Mouse (Mus musculus) testis, adult 10 weeks (tissue): Measurements from ENCODE around the gene Slc27a1. TPM values are rescaled to one million over a fixed set of nuclear protein-coding genes. Genes with fewer than 3 reads are reported as not detected.

ENCODE experiments used
- polyA plus RNA-seq: library from polyadenylated mRNA; stranded (reverse); fragments of 350-450 nt; fragmentation: Illumina TruSeq; extraction: RNeasy Lipid Tissue Mini Kit (QIAGEN cat#74804); gene quantifications from one replicate; pipeline ENCODE4 v1.2.3, GENCODE M21; 2014; ENCODE audit warnings: low read depth, low replicate concordance

Gene Slc27a1
- polyA plus RNA-seq, result 2.4 TPM

DNA sequence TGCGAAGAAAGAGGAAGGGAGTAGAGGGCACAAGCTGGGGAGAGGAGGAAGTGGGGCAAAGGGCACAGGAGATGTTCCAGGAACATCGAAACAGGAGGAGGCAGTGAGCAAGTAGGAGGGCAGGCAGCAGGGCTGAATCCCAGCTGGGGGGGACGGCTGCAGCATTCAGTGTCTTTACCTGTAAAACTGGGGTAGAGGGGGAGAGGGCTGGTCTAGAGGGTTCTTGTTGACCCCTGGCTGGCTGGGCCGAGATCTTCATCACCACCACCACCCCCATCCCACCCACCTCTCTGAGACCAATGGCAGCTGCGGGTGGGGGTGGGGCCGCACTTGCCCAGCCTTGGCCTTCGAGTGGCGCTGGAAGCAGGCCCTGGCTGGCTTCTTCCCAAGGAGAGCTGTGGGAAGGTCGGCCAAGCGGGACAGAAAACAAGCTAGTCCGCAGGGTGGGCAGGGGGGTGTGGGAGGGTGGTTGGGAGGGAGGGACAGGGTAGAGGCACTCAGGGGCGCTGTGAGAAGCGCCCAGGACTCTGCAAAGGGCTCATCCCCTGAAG is at the start of gene Slc27a1:
Gene Slc27a1, plus strand, starts transcription at position 496 of the 551 bp plus-strand sequence.

DNA sequence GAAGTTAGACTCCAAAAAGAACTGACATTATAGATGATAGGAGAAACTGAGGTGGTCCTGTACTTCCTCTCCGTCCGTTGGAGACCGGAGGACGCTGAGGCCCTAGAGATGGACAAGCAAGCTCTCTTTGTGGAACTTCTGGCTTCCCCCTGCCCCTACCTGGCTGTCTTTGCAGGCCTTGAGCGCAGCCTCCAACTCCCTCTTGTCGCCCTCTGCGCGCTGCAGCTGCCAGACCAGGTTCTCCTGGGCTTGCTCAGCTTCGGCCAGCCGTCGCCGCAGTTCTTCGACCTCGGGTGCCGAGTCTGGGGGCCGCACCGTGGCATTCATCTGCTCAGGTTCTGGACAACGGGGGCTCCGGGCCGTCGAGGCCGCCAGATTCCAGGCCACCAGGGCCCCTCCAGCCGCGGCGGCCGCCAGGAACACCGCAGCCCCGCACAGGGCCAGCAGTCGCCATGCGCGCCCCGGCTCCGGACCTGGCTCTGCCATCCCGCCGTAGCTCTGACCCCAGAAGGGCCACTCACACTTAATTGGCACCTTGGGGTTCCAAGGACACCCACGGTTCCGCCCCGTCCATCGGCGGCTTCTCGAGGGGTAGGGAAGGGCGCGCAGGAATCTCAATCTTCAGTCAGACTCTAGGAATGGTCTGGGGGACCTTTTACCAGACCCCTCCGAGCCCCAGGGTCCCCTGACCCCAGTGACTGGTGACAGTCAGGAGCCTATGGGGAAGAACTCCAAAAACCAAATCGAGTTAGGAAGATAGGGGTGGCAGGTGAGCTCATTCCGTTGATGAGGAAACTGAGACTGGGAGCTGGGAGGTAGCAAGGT is 43.2 kb upstream of the Slc27a1 start, which contains the start of gene Ccdc194:
Gene Ccdc194, minus strand, starts transcription at position 486 of the 825 bp plus-strand sequence.

DNA sequence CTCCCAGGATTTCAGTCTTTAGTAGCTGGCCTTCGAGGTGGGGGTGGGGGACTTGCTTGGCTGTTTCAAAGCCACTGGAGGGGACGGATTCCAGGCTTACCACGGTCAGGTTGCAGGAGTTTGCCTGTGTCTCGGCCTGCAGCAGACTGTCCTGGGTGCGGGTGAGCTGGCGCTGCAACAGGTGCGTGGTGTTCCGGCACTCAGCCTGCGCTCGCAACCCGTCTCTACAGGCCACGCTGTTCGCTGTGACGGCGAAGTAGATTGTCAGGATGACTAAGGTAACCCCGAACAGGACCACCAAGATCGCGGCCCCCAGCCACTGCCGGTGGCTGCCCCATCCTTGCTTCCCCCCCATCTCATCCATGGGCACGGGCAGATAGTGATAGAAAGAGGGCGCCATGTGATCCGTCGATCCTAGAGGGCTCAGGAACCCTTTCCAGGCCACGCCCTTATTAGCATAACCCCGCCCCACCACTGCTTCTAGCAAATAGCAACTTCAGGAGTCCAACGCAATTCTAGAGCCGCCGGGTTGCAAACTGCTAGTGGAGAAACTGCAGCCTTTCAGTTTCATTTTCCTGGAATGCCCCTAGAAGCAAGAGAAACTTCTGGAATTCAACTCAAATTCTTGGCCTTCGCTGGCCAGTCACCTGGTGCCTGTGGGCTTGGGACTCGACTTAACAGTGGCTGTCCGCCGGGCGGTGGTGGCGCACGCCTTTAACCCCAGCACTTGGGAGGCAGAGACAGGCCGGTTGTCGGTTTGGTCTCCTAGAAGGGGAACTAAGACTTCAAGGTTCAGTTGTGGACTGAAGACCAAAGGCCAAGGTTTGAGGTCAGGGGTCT is 31.4 kb upstream of the Slc27a1 start, which contains the start of gene Bst2:
Gene Bst2, minus strand, starts transcription at position 429 of the 840 bp plus-strand sequence.

DNA sequence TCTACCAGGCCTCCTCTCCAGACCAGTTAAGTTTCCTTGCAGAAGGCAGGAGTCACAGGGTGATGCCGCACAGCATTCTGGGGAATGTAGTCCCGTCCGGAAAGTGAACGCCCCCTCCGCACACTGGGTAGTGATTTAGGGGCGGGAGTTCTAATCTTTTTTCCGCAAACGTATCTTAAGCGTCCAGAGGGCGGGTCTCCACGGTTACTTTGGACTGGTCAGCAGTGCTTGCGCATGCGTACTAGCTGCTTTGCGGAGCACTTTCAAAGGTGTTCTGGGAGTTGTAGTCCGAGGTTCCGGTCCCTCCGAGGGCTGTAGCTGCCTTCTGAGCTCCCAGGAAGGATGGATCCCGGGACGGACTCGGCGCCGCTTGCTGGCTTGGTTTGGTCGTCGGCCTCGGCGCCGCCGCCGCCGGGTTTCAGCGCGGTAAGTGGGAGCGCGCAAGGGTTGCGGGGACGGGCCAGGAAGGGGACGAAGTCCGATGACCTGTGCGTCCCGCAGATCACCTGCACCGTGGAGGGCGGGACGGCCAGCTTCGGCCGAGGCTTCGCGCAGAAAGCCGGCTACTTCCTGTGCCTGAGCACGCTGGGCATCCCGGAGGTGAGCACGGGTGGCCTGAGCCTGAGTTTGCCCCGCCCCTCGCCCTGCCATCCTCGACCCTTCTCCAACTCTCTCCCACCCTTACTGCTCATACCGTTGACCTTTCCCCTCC is 25.9 kb upstream of the Slc27a1 start, which contains the start of gene Mvb12a:
Gene Mvb12a, plus strand, starts transcription at position 291 of the 712 bp plus-strand sequence.

DNA sequence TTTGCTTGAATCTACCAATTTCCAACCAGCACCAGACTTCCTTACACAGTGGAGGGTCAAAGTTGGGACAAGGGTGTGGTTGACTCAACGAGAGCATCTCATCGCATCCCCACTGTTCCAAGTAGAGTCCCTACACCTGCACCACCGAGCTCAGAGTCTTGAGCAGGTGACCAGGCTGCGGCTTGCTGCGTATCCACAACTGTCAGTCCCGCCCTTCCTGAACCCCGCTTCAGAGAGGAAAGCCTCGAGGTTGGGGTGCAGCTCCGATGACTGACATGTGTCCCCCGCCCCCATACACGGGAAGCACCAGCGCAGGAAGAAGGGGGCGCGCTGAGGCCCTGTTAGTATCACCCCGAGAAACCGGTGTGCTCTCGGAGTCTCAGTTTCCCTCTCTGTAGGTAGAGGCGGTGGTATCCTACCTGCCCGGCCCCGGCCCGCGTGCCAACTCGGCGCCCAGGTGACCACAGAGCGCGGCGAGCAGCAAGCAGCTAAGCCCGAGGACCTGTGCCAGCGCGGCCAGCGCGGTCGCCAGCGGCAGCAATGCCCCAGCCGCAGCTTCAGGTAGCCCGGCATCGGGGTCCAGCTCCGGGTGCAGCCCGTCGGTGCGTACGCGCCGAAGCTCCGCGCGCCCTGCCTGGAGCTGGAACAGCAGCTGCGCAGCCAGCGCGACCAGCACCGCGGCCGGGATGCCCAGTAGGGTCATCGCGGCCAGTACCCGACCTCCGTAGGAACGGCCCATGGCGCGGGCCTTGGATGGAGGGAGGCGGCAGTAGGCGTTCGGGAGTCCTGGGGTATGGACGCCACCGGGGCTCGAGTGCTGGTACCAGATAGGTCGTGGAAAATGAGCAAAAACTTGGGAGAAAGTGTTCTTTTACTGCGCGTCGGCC is 10.4 kb upstream of the Slc27a1 start, which contains the start of gene Tmem221:
Gene Tmem221, minus strand, starts transcription at position 801 of the 887 bp plus-strand sequence.

DNA sequence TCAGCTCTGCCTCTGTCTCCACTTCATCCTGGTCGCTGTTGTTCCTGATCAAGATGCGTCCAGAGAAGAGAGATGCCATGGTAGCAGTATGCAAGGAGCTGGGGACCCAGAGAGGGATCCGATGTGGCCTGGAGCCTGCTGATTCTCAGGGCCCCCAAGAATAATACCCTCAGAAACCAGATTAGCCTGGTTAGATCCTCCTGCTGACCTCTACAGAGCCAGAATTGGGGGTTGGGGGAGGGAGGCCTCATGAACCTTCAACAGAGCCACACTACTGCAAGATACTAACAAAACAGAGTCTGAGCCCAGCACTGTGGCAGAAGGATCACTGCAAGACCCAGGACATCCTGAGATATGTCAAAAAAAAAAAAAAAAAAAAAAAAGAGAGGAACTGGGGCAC is 2.2 kb upstream of the Slc27a1 start, which contains the start of gene Nxnl1:
Gene Nxnl1, minus strand, starts transcription at position 101 of the 400 bp plus-strand sequence.

DNA sequence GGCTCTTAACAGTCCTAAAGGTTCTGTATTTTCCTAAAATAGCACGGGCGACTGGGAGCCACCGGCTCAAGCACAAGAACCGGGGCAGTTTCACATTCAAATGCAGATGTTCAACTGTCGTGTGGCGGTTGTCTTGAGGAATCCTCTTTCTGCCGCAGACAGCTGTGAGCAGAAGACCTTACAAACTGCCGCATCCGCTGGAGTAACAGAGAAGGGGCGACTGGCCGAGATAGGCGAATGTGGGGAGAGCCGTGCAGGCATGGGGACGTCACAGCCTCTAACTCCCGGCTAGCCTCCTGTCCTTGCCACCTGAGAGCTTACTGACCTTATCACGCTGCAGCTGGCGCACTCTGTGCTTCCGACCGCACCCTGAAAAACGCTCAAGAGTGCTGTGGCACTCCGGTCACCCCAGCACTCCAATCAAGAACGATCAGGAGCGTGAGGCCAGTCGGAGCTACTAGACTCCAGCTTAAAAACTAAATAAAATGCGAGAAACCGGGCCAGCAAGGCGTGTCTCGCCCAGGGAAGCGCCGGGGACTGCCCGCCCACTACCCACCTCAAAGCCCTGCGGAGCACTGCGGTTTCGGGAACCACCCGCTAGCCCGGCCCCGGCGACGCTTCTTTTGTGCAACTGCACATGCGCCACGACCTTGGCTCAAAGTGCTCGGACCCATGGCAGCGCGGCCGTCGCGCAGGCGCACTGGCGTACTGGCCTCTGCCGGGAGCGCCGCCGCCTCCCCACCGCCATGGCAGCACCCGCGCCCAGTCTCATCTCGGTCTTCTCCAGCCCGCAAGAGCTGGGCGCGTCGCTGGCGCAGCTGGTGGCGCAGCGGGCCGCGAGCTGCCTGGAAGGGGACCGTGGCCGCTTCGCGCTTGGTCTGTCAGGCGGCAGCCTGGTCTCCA is 23.0 kb downstream of the Slc27a1 start, which contains the start of gene Pgls:
Gene Pgls, plus strand, starts transcription at position 706 of the 903 bp plus-strand sequence.

DNA sequence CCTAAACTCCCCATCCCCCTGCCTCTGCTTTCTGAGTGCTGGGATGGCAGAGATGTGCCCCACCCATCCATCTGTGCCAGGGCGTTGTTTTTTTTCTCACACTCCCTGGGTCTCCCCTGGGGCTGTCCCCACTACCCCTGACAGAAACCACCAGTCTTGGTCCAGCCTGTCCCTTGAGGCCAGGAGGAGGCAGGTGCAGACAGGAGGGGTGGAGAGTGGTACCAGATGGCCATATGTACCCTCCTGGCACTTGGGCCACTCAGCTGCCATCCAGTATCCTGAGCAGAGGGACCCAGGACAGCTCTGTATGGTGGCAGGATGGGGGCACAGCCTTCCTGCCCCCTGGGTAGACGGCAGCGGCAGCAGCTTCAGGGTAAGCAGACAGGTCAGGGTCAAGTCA is 28.8 kb downstream of the Slc27a1 start, which contains the start of gene Fam129c:
Gene Fam129c, plus strand, starts transcription at position 198 of the 400 bp plus-strand sequence.

DNA sequence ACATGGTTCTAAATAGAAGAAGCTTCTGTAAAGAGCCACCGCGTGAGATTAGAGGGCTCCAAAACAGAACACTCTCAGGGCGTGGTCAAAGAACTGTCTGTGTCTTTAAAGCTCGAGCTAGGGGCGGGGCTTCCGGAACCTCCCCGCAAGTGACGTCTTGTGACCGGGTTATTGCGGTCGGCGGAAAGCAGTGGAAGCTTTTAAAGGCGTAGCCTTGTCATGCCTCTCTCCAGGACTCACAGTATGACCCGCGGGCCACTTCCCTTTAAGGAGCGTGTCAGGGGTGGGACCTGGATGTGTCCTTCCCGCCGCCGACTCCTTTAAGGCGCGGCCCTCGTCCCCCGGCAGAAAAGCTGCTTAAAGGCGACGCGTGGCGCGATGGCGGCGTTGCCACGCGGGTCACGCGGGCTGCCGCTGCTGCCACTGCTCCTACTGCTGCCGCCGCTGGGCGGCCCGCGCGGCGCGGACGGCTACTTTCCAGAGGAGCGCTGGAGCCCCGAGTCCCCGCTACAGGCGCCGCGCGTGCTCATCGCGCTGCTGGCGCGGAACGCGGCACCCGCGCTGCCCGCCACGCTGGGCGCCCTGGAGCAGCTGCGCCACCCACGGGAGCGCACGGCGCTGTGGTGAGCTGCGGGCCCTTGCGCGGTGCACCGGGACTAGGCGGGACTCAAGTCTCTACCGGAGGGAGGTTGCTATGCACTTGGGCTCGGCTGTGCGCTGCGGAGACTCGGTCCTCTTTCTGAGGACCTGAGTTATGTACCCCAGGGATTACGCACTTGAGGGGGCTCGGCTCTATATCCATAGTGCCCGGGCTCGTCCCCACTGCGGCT is 42.4 kb downstream of the Slc27a1 start, which contains the start of gene Colgalt1:
Gene Colgalt1, plus strand, starts transcription at position 177 of the 830 bp plus-strand sequence.

Other genes starting within 250 kb of the Slc27a1 start
- gene Use1, start 202.0 kb upstream of the Slc27a1 start, polyA plus RNA-seq, result 4.1 TPM
- gene Ocel1, start 197.6 kb upstream of the Slc27a1 start, polyA plus RNA-seq, result 6.8 TPM
- 1.0 TPM for gene Nr2f6, start 186.9 kb upstream of the Slc27a1 start, polyA plus RNA-seq
- gene Ushbp1, start 173.1 kb upstream of the Slc27a1 start, polyA plus RNA-seq, result 0.08 TPM
- gene Babam1, start 172.0 kb upstream of the Slc27a1 start, polyA plus RNA-seq, result 10.7 TPM
- gene Ankle1, start 162.9 kb upstream of the Slc27a1 start, polyA plus RNA-seq, result 0.49 TPM
- gene Abhd8, start 105.2 kb upstream of the Slc27a1 start, polyA plus RNA-seq, result 2.9 TPM
- 2.6 TPM for gene Mrpl34, start 103.9 kb upstream of the Slc27a1 start, polyA plus RNA-seq
- gene Dda1, start 99.7 kb upstream of the Slc27a1 start, polyA plus RNA-seq, result 12.2 TPM
- 0.07 TPM for gene Ano8, start 82.9 kb upstream of the Slc27a1 start, polyA plus RNA-seq
- 0.59 TPM for gene Gtpbp3, start 80.8 kb upstream of the Slc27a1 start, polyA plus RNA-seq
- gene Plvap, start 57.1 kb upstream of the Slc27a1 start, polyA plus RNA-seq, result not detected
- gene Ccdc194, start 43.2 kb upstream of the Slc27a1 start, polyA plus RNA-seq, result not detected
- 0.88 TPM for gene Bst2, start 31.4 kb upstream of the Slc27a1 start, polyA plus RNA-seq
- gene Mvb12a, start 26.0 kb upstream of the Slc27a1 start, polyA plus RNA-seq, result 1.1 TPM
- 0.34 TPM for gene Tmem221, start 10.0 kb upstream of the Slc27a1 start, polyA plus RNA-seq
- gene Nxnl1, start 2.3 kb upstream of the Slc27a1 start, polyA plus RNA-seq, result 0.38 TPM
- 0.36 TPM for gene Pgls, start 23.3 kb downstream of the Slc27a1 start, polyA plus RNA-seq
- gene Fam129c, start 28.8 kb downstream of the Slc27a1 start, polyA plus RNA-seq, result 1.4 TPM
- gene Colgalt1, start 42.1 kb downstream of the Slc27a1 start, polyA plus RNA-seq, result 17.1 TPM
- 0.04 TPM for gene Unc13a, start 102.9 kb downstream of the Slc27a1 start, polyA plus RNA-seq
- 0.06 TPM for gene Jak3, start 107.4 kb downstream of the Slc27a1 start, polyA plus RNA-seq
- 108 TPM for gene Insl3, start 120.3 kb downstream of the Slc27a1 start, polyA plus RNA-seq
- 0.13 TPM for gene B3gnt3, start 132.9 kb downstream of the Slc27a1 start, polyA plus RNA-seq
- not detected for gene Fcho1, start 156.8 kb downstream of the Slc27a1 start, polyA plus RNA-seq